Mouse (Mus musculus) kidney, postnatal 14 days (tissue): Measurements from ENCODE around the gene Atrip.

ENCODE experiments used
- DNase-seq: peaks from one replicate; pipeline ENCODE4 v3.0.0; 2022; ENCODE audit warnings: mixed read lengths

Atrip gene

GRCm38 (mm10) chr9:109031001-109031400, 42.9 kb downstream of the Atrip start:
- no peak for DNase-seq

GRCm38 (mm10) chr9:109030312-109030711, 43.6 kb downstream of the Atrip start:
- DNase-seq, result no peak

GRCm38 (mm10) chr9:109028919-109029318, 45.0 kb downstream of the Atrip start:
- no peak for DNase-seq

GRCm38 (mm10) chr9:109028421-109028820, 45.5 kb downstream of the Atrip start:
- no peak for DNase-seq

GRCm38 (mm10) chr9:109027521-109027920, 46.4 kb downstream of the Atrip start:
- no peak for DNase-seq

GRCm38 (mm10) chr9:109022866-109023685, 50.8 kb downstream of the Atrip start:
- no peak for DNase-seq

GRCm38 (mm10) chr9:109021428-109021827, 52.5 kb downstream of the Atrip start:
- no peak for DNase-seq

GRCm38 (mm10) chr9:109016973-109017604, 56.8 kb downstream of the Atrip start:
- DNase-seq, result no peak

GRCm38 (mm10) chr9:109015397-109015796, 58.5 kb downstream of the Atrip start:
- no peak for DNase-seq

- no peak for DNase-seq
Observed at GRCm38 (mm10) chr9:109010316-109010690, 63.6 kb downstream of the Atrip start.

GRCm38 (mm10) chr9:109009636-109010315, 64.1 kb downstream of the Atrip start:
- peak; percentile 40 for DNase-seq

- no peak for DNase-seq
Observed at GRCm38 (mm10) chr9:109008994-109009635, 64.8 kb downstream of the Atrip start.

GRCm38 (mm10) chr9:109008081-109008480, 65.8 kb downstream of the Atrip start:
- DNase-seq, result no peak
